Mouse (Mus musculus): ENCODE measurements at regions not wholly inside any gene's neighbourhood (a gene's known extent, or its start where the extent isn't known, plus 50 kb on each side); places are given as distances from the start of the nearest gene placed in this dataset.

GRCm38 (mm10) chr12:54382061-54382460 lies 178.4 kb upstream of the Egln3 start:
- H3K9me3 ChIP-seq: no peaks in the 10 kb centered on the region
- no peaks in the 10 kb centered on the region for H3K27me3 ChIP-seq
- H3K4me2 ChIP-seq: no peak overlapping the region
- no peak overlapping the region for H3K4me3 ChIP-seq
- no peaks in the 10 kb centered on the region for H3K36me3 ChIP-seq
- 85% methylated on average over 6 of the region's 6 CpGs for WGBS
- ATAC-seq (ENCODE audit: insufficient number of reproducible peaks, insufficient read depth, low FRiP score, low TSS enrichment, low read depth): no peak
- no peak overlapping the region for H3K27ac ChIP-seq
- H3K9ac ChIP-seq: no peak overlapping the region
- no peaks in the 10 kb centered on the region for H3K4me1 ChIP-seq

DNA sequence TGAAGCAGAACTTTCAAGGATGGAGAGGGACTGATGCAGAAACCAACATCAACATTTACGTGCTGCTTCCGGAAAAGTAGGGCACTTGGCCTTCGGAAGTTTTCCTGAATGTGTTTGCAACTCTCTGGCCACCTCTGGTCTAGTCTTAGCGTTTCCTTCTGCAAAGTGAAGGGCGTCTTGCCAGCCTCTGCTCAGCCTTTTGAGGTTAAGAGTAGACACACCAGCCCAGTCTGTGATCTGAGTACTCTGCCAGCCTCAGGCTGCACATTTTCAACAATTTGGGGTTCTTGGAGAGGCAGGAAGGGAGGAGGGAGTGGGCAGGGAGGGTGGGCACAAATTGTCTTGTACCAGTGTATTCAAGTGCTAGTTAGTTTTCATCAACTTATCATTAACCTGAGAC lies 176.7 kb upstream of the Egln3 start:
- WGBS: 93% methylated on average over 5 of the region's 5 CpGs

GRCm38 (mm10) chr12:54378576-54378975 lies 174.9 kb upstream of the Egln3 start:
- no peaks in the 10 kb centered on the region for H3K4me1 ChIP-seq
- 92% methylated on average over 2 of the region's 2 CpGs for WGBS
- no peaks in the 10 kb centered on the region for H3K36me3 ChIP-seq
- no peak overlapping the region for H3K27ac ChIP-seq
- no peak overlapping the region for H3K4me2 ChIP-seq
- no peaks in the 10 kb centered on the region for H3K27me3 ChIP-seq
- no peak overlapping the region for H3K4me3 ChIP-seq
- no peak overlapping the region for H3K9ac ChIP-seq
- H3K9me3 ChIP-seq: no peaks in the 10 kb centered on the region
- no peak for ATAC-seq (ENCODE audit: insufficient number of reproducible peaks, insufficient read depth, low FRiP score, low TSS enrichment, low read depth)

More for the DNA sequence above, 176.7 kb upstream of the Egln3 start:
- H3K4me3 ChIP-seq: no peak overlapping the region
- H3K27me3 ChIP-seq: no peaks in the 10 kb centered on the region
- no peak overlapping the region for H3K9ac ChIP-seq
- H3K4me2 ChIP-seq: no peak overlapping the region
- no peaks in the 10 kb centered on the region for H3K36me3 ChIP-seq
- ATAC-seq (ENCODE audit: insufficient number of reproducible peaks, insufficient read depth, low FRiP score, low TSS enrichment, low read depth): no peak
- H3K9me3 ChIP-seq: no peaks in the 10 kb centered on the region
- no peak overlapping the region for H3K27ac ChIP-seq
- no peaks in the 10 kb centered on the region for H3K4me1 ChIP-seq

- H3K4me1 ChIP-seq: no peaks in the 10 kb centered on the region
- no peak for ATAC-seq (ENCODE audit: insufficient number of reproducible peaks, insufficient read depth, low FRiP score, low TSS enrichment, low read depth)
- H3K27ac ChIP-seq: no peak overlapping the region
- H3K9me3 ChIP-seq: no peaks in the 10 kb centered on the region
- H3K9ac ChIP-seq: no peak overlapping the region
- no peak overlapping the region for H3K4me2 ChIP-seq
- H3K27me3 ChIP-seq: no peaks in the 10 kb centered on the region
- H3K4me3 ChIP-seq: no peak overlapping the region
- no peaks in the 10 kb centered on the region for H3K36me3 ChIP-seq
- 78% methylated on average over 4 of the region's 4 CpGs for WGBS
Observed at GRCm38 (mm10) chr12:54374060-54374459, 170.4 kb upstream of the Egln3 start.

DNA sequence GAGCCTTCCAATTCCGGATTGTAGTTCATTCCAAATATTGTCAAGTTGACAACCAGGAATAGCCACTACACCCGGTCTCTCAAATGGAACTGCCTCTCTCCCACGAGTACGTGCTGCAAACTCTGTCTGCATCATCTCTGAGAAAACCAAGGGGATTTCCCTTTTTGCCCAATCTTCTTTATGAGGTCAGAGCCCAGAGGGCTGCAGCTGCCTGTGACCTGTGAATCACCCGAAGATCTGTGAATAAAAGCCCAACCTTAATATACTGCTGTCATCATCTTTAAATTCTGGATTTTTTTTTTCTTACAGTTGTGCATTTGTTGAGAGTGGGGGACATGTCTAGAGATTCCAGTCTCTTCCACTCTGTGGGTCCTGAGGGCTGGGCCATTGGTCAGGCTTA lies 165.6 kb upstream of the Egln3 start:
- H3K27me3 ChIP-seq: no peaks in the 10 kb centered on the region
- no peak for ATAC-seq (ENCODE audit: insufficient number of reproducible peaks, insufficient read depth, low FRiP score, low TSS enrichment, low read depth)

GRCm38 (mm10) chr12:54364381-54365095 lies 160.9 kb upstream of the Egln3 start:
- WGBS: 72% methylated on average over 11 of the region's 11 CpGs
- Histone ChIP-seq H3K9me3 (no peaks in the 10 kb centered on the region), H3K4me1 (no peaks in the 10 kb centered on the region), H3K9ac (no peak overlapping the region), H3K4me2 (no peak overlapping the region), H3K27me3 (no peaks in the 10 kb centered on the region), H3K27ac (no peak overlapping the region), H3K4me3 (no peak overlapping the region), H3K36me3 (no peaks in the 10 kb centered on the region)
- ATAC-seq (ENCODE audit: insufficient number of reproducible peaks, insufficient read depth, low FRiP score, low TSS enrichment, low read depth): no peak

More for the DNA sequence above, 165.6 kb upstream of the Egln3 start:
- H3K4me1 ChIP-seq: no peaks in the 10 kb centered on the region
- H3K4me3 ChIP-seq: no peak overlapping the region
- no peaks in the 10 kb centered on the region for H3K9me3 ChIP-seq
- H3K27ac ChIP-seq: no peak overlapping the region
- WGBS: 82% methylated on average over 5 of the region's 5 CpGs
- H3K36me3 ChIP-seq: no peaks in the 10 kb centered on the region
- H3K9ac ChIP-seq: no peak overlapping the region
- H3K4me2 ChIP-seq: no peak overlapping the region

DNA sequence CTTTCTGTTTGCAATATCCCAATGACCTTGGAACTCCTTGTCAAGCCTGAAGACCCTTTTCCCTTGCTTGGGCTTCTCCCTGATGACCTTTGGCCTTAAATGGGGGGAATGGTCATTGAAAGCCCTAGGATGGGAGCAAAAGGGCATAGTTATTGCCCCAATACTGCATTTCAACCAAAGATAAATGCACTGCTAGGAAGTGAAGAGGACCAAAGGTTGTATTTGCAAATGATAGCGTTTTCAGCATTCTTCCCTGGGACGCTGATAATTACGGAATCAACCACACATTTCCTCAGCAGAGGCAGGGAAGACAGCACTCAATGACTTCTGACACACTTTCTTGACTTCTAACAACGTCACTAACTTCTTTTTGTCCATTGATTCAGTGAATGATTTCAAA lies 158.1 kb upstream of the Egln3 start:
- no peaks in the 10 kb centered on the region for H3K4me1 ChIP-seq
- no peak overlapping the region for H3K9ac ChIP-seq
- H3K4me2 ChIP-seq: no peak overlapping the region
- no peak for ATAC-seq (ENCODE audit: insufficient number of reproducible peaks, insufficient read depth, low FRiP score, low TSS enrichment, low read depth)
- no peak overlapping the region for H3K27ac ChIP-seq
- no peaks in the 10 kb centered on the region for H3K27me3 ChIP-seq
- no peak overlapping the region for H3K4me3 ChIP-seq
- no peaks in the 10 kb centered on the region for H3K36me3 ChIP-seq
- WGBS: 92% methylated on average over 4 of the region's 4 CpGs
- no peaks in the 10 kb centered on the region for H3K9me3 ChIP-seq

GRCm38 (mm10) chr12:54354187-54354586 lies 150.5 kb upstream of the Egln3 start:
- 12% methylated on average over 6 of the region's 6 CpGs for WGBS

DNA sequence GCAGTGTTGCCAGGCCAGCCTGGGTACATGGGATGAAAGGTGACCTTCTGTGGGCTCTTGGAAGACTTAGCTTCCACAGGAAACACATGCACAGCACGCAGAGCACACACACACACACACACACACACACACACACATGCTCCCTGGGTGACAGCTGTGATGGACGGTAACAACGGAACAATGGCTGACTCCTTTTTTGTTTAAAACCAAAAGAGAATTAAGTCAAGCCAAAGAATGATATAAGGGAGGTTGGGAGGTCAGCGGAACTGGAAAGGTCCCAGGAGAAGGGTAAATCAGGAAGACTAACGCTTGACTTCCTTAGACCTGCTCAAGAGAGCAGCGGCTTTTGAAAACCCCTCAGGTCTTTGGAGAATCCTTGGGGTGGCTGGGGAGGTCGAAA lies 150.0 kb upstream of the Egln3 start:
- H3K4me2 ChIP-seq: no peak overlapping the region
- H3K27ac ChIP-seq: no peak overlapping the region
- H3K4me3 ChIP-seq: no peak overlapping the region
- no peaks in the 10 kb centered on the region for H3K36me3 ChIP-seq
- H3K9me3 ChIP-seq: no peaks in the 10 kb centered on the region
- no peak overlapping the region for H3K9ac ChIP-seq
- 48% methylated on average over 7 of the region's 7 CpGs for WGBS
- H3K27me3 ChIP-seq: no peaks in the 10 kb centered on the region
- peaks cover 7% of the 10 kb centered on the region for H3K4me1 ChIP-seq
- no peak for ATAC-seq (ENCODE audit: insufficient number of reproducible peaks, insufficient read depth, low FRiP score, low TSS enrichment, low read depth)

More at GRCm38 (mm10) chr12:54354187-54354586, 150.5 kb upstream of the Egln3 start:
- peaks cover 7% of the 10 kb centered on the region for H3K4me1 ChIP-seq
- no peak overlapping the region for H3K9ac ChIP-seq
- no peak overlapping the region for H3K4me2 ChIP-seq
- H3K36me3 ChIP-seq: no peaks in the 10 kb centered on the region
- no peaks in the 10 kb centered on the region for H3K27me3 ChIP-seq
- no peak overlapping the region for H3K4me3 ChIP-seq
- no peak overlapping the region for H3K27ac ChIP-seq
- no peaks in the 10 kb centered on the region for H3K9me3 ChIP-seq
- no peak for ATAC-seq (ENCODE audit: insufficient number of reproducible peaks, insufficient read depth, low FRiP score, low TSS enrichment, low read depth)

DNA sequence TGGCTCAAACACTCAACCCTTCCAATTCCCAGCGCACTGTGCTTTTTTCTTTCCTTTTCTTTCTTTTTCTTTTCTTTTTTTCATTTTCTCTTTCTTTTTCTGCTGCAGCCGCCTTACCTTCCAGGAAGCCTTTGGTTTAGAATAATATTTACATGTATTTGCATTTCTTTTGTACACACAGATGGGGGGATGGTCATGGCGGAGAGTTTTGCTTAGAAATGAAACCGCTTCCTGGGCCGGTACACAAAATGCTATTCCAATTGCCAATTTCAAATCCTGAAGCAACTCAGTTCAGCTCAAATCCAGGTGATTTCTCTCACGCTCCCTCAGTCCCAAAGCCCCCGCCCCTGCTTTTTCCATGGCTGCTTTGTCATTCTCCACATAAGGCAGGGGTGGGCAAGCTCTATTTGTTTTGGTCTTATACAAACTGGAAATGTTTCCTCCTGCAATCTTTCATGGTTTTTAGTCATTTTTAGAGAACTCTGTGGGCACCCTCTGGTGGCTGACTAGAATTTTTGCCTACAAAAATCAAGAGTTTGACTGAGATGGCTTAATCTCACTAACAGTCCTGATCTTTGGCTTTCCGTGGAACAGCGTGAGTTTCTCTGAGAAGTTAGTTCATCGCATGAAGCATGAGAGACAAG lies 149.4 kb upstream of the Egln3 start:
- H3K4me2 ChIP-seq: peak overlapping the region; percentile 15; the same call in 1 of the 2 replicates

GRCm38 (mm10) chr12:54350293-54350692 lies 146.6 kb upstream of the Egln3 start:
- Histone ChIP-seq H3K4me1 (peaks cover 7% of the 10 kb centered on the region), H3K27ac (no peak overlapping the region), H3K36me3 (no peaks in the 10 kb centered on the region), H3K4me3 (no peak overlapping the region), H3K4me2 (no peak overlapping the region), H3K9me3 (no peaks in the 10 kb centered on the region), H3K27me3 (no peaks in the 10 kb centered on the region), H3K9ac (no peak overlapping the region)
- WGBS: 65% methylated on average over 1 of the region's 1 CpGs
- no peak for ATAC-seq (ENCODE audit: insufficient number of reproducible peaks, insufficient read depth, low FRiP score, low TSS enrichment, low read depth)

More for the DNA sequence above, 149.4 kb upstream of the Egln3 start:
- Histone ChIP-seq H3K4me1 (peaks cover 7% of the 10 kb centered on the region), H3K27me3 (no peaks in the 10 kb centered on the region), H3K9me3 (no peaks in the 10 kb centered on the region), H3K36me3 (no peaks in the 10 kb centered on the region), H3K4me3 (no peak overlapping the region), H3K9ac (no peak overlapping the region), H3K27ac (no peak overlapping the region)
- ATAC-seq (ENCODE audit: insufficient number of reproducible peaks, insufficient read depth, low FRiP score, low TSS enrichment, low read depth): no peak
- WGBS: 74% methylated on average over 10 of the region's 10 CpGs

DNA sequence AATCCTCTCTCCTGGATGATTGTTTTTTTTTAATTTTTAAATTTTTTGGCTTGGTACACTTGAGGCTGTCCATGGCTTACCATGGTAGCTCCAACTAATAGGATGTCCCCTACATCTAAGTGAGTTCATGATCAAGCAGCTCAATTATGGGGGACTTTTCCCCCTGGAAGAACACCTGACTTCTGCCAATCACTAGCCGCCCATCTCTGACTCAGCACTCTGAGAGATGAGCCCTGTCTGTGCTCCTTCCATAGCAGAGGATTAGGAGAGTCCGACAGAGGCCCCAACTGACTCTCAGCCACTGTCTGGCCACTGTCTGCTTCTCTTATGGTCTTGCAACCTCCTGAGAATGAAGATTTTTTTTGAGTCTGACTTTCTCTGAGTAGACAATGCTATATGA lies 145.7 kb upstream of the Egln3 start:
- 61% methylated on average over 2 of the region's 2 CpGs for WGBS
- Histone ChIP-seq H3K9me3 (no peaks in the 10 kb centered on the region), H3K27me3 (no peaks in the 10 kb centered on the region), H3K4me3 (no peak overlapping the region), H3K27ac (no peak overlapping the region), H3K4me1 (peaks cover 3% of the 10 kb centered on the region), H3K9ac (no peak overlapping the region), H3K4me2 (no peak overlapping the region), H3K36me3 (no peaks in the 10 kb centered on the region)
- no peak for ATAC-seq (ENCODE audit: insufficient number of reproducible peaks, insufficient read depth, low FRiP score, low TSS enrichment, low read depth)
